Mouse (Mus musculus) adrenal gland, adult (tissue): ENCODE data around the gene Sertad2.

Experiments
- DNase-seq, 2 experiments: peaks; one replicate each; pipeline ENCODE4 v3.0.0; 2022 to 2023; ENCODE audit warnings: low spot score in 1 of 2; ENCODE audit not compliant: inconsistent age in 2 of 2

Gene Sertad2

DNA sequence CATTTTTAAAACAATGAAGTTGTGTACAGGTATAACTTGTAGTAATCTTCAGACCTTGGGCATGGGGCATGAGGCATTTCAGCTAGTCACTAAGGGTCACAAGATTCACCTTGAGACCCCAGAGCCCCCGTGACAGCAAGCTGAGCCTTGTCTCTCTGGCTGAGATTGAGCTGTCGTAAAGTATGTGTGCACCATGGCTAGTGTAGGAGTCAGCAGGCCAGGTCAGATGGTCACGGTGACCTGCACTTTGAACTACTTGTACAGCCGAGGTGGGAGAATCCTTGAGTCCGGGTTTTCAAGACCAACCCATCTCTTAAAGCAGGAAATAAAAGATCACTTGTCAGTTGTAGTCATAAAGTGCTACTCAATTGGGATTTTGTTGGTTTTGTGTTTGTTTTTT is 100.1 kb downstream of the Sertad2 start:
- DNase-seq = no peak

- DNase-seq = no peak
Measured at GRCm38 (mm10) chr11:20644166-20644565, 101.1 kb downstream of the Sertad2 start.

DNA sequence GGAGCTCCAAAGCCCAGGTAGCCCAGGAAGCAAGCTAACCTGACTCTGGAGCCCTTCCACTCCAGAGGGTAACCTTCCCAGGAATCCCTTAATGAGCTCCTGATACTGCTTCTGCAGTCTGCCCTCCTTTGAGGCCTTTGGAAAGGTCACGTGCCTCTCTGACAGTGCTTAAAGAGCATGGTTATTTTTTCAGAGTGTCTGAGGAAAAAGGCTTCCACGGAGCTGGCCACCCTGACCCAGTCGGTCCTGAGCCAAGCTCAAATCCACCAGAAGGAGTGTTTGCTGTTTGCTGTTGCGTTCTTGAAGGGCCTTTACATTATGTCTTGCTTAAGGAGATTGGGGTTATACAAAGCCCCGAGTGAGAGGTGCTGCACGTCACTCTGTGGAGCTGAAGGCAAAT is 101.8 kb downstream of the Sertad2 start:
- DNase-seq = no peak

- DNase-seq = no peak
Measured at GRCm38 (mm10) chr11:20645521-20645920, 102.5 kb downstream of the Sertad2 start.

GRCm38 (mm10) chr11:20646142-20646541 is 103.1 kb downstream of the Sertad2 start:
- no peak for DNase-seq

GRCm38 (mm10) chr11:20646986-20647726 is 104.1 kb downstream of the Sertad2 start:
- DNase-seq = no peak

- peak; percentile 36 to 84 for DNase-seq
Measured at GRCm38 (mm10) chr11:20647902-20648625, 105.0 kb downstream of the Sertad2 start.

GRCm38 (mm10) chr11:20649477-20649876 is 106.4 kb downstream of the Sertad2 start:
- DNase-seq = no peak

DNA sequence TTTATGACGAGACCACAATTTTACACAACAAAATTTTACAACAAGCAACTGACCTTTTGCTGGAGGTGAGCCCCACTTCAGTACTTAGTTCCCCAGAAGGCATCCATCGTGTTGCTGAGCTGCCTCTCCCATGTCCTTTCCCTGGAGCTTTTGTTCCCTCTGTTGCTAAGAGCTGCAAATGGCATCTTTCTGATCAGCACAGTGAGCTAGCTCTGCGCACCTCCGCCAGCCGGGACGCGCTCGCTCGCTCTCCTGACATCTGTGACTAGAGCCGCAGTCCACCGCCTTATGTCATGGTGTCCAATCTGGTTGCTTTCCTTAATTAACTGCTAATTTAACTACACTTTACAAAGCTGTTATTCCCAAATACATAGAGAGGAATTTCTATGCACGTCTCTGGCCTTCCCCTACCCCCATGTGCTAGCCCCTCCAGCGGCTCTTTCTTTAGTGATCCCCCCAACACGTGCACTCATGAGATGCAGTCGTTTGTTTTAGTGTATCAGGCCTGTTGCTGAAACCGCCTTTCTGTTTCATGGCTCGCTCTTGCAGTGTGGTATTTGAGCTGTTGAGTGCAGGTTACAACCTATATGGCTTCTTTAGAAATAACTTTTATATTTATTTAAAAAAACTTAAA is 107.1 kb downstream of the Sertad2 start:
- no peak for DNase-seq

GRCm38 (mm10) chr11:20651166-20651565 is 108.1 kb downstream of the Sertad2 start:
- DNase-seq = no peak

GRCm38 (mm10) chr11:20655795-20656710 is 113.0 kb downstream of the Sertad2 start:
- DNase-seq = no peak

GRCm38 (mm10) chr11:20656711-20657057 is 113.6 kb downstream of the Sertad2 start:
- no peak for DNase-seq

DNA sequence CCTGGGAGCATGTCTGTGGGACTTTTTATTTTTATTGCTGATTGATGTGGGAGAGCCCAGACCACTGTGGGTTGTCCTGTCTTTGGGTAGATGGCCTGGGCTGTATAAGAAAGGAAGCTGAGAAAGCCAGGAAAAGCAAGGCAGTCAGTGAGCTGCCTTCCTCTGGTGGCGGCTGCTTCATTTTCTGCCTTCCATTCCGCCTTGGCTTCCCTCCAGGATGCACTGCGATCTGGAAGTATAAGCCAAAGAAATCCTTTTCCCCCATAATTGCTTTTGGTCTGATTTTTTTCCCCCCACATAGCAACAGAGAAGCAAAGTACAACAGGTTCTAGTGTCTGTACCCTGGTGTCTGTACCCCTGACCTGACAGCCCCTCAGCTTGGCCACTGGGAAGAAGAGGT is 116.0 kb downstream of the Sertad2 start:
- DNase-seq = no peak

- no peak for DNase-seq
Measured at GRCm38 (mm10) chr11:20660111-20661097, 117.4 kb downstream of the Sertad2 start.

DNA sequence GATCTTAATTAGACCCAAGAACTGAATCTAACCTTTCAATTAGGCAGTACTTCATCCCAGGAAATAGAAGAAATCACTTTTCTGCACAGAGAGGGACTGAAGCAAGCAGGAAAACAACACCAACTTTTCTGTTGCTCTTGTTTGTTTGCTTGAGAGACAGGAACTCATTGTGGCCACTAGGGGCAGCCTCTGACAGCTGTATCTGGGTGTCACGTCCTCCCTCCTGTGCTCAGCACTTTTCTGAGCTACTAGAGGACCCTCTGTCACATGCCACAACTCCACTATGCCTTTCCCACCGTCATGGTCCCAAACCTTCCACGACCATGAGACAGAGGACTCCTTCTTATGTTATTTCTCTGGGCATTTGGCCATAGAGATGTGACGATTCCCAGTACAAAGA is 118.6 kb downstream of the Sertad2 start:
- DNase-seq = peak; percentile 33 to 72

DNA sequence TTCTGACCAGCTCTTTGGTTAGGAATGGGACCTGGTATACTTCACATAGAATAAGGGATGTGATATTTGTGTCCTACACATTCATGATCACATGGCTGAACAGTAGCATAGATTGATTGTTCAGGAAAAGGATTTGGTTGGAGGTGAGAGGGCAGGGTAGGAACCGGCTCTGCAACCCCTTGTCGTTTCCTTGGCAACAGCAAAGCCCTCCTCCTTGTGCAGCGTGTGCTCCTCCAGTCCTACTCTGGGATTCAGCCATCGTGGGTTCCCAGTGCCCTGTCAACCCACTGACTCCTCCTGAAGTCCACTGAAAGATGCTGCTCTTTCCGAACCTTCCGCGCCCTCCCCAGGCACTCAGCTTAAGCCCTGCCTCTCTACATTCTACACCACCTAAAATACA is 119.8 kb downstream of the Sertad2 start:
- DNase-seq = no peak

DNA sequence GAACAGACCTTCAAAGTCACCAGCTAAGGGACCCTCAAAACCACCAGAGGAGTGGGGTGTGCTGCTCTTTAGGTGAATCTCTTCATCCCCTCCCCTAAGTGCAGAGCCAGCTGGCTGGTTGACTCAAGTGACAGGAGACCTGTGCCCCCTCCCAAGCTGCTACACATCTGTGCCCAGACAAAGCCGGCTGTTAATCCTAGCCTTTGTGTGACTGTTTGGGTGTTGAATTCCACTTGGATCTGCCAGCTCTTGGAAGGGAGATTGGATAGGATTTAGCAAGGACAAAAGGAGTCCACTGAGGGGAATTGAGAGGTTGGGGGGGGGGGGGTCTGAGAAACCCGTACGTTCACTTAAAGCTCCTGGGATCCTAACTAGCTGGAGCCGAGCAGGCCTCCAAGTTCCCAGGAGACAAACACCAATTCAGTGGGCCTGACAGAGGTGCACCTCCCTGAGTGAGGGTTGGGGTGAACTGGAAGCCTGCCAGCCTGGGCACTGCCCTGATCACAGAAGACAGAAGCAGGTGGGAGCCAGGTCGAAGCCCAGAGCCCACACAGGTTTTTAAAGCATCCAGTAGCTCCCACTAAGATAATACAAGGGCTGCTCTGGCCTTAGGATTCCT is 120.6 kb downstream of the Sertad2 start:
- DNase-seq = no peak

DNA sequence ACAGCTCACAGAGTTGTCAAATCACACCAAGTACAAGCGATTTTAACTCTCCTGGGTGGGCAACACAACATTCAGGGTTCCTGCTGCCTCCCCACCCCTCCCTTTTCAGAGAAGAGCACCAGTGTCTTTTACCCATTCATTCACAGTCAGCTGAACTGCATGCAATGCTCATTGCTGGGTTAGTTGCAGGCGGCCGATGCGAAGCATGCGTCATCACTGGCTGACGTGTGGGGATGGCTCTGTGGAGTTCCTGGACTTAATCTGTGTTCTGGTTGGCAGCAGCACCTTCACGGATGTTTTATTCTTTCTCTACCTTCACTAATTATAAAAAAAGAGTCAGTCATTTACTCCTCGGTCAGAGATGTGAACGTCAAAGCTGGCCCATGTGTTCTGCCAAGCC is 121.8 kb downstream of the Sertad2 start:
- DNase-seq = no peak

DNA sequence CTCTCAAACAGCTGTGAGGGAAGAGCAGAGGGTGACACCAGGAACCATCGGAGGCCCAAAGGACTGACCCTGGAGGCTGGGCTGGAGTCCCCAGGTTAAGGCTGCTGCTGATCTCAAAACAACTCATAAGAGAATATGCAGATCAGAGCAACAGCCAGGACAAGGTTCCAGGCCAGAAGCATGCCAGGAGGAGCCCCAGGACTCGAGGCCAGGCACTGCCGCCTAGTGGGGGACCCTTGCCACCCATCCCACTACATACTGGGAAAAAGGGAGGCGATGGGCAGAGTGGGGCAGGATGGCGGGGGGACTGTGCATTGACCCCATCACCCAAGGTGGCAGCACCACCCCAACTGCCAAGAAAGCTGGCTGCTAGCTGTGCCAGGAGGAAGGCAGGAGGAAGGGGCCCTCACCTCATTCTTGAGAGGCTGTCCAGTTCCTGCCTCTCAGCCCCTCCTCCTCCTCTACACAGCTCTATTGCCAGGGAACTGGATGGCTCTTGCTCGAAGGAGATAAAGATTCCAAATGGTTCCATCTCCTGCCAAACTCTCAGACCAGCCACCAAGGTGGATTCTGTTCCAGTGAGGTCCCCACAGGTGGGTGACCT is 128.8 kb downstream of the Sertad2 start:
- no peak for DNase-seq
